Mouse (Mus musculus) kidney, adult 9 months (tissue): ENCODE results near the gene Mrpl42.
"Not testable (repeated sequence)": the region's sequence is repeated elsewhere in the genome, so short reads cannot be mapped to it uniquely, and the experiment has no call there.

ENCODE experiments used
- DNase-seq: peaks from one replicate; pipeline ENCODE4 v3.0.0; 2022

Mrpl42 gene

GRCm38 (mm10) chr10:95501463-95502081 lies at the start of gene Mrpl42:
TSS of gene Mrpl42 (minus strand) at chr10:95501940.
- DNase-seq, result peak; percentile 93

GRCm38 (mm10) chr10:95550506-95550905 lies 48.8 kb upstream of the Mrpl42 start:
- DNase-seq, result no peak

- DNase-seq, result not testable (repeated sequence)
These were observed 47.3 kb upstream of the Mrpl42 start for GRCm38 (mm10) chr10:95549080-95549479.

GRCm38 (mm10) chr10:95548154-95548826 lies 46.5 kb upstream of the Mrpl42 start:
- DNase-seq, result no peak

GRCm38 (mm10) chr10:95546178-95546577 lies 44.4 kb upstream of the Mrpl42 start:
- no peak for DNase-seq

- DNase-seq, result no peak
These were observed 43.3 kb upstream of the Mrpl42 start for GRCm38 (mm10) chr10:95545051-95545450.

GRCm38 (mm10) chr10:95544651-95545050 lies 42.9 kb upstream of the Mrpl42 start:
- no peak for DNase-seq

GRCm38 (mm10) chr10:95544004-95544403 lies 42.3 kb upstream of the Mrpl42 start:
- DNase-seq, result peak; percentile 77

- no peak for DNase-seq
These were observed 41.6 kb upstream of the Mrpl42 start for GRCm38 (mm10) chr10:95543377-95543776.

GRCm38 (mm10) chr10:95542916-95543315 lies 41.2 kb upstream of the Mrpl42 start:
- no peak for DNase-seq

GRCm38 (mm10) chr10:95539841-95540240 lies 38.1 kb upstream of the Mrpl42 start:
- no peak for DNase-seq

GRCm38 (mm10) chr10:95539260-95539659 lies 37.5 kb upstream of the Mrpl42 start:
- no peak for DNase-seq

- no peak for DNase-seq
These were observed 34.4 kb upstream of the Mrpl42 start for GRCm38 (mm10) chr10:95536222-95536541.

- DNase-seq, result no peak
These were observed 33.9 kb upstream of the Mrpl42 start for GRCm38 (mm10) chr10:95535399-95536221.

- DNase-seq, result no peak
These were observed 31.6 kb upstream of the Mrpl42 start for GRCm38 (mm10) chr10:95533382-95533781.

- no peak for DNase-seq
These were observed 31.2 kb upstream of the Mrpl42 start for GRCm38 (mm10) chr10:95532916-95533315.

GRCm38 (mm10) chr10:95530551-95531121 lies 28.9 kb upstream of the Mrpl42 start:
- no peak for DNase-seq

- DNase-seq, result no peak
These were observed 24.9 kb upstream of the Mrpl42 start for GRCm38 (mm10) chr10:95526495-95527122.

GRCm38 (mm10) chr10:95525871-95526270 lies 24.1 kb upstream of the Mrpl42 start:
- no peak for DNase-seq

- DNase-seq, result no peak
These were observed 23.4 kb upstream of the Mrpl42 start for GRCm38 (mm10) chr10:95525037-95525675.

GRCm38 (mm10) chr10:95517656-95518055 lies 15.9 kb upstream of the Mrpl42 start:
- no peak for DNase-seq

- DNase-seq, result peak; percentile 47
These were observed 13.7 kb upstream of the Mrpl42 start for GRCm38 (mm10) chr10:95515293-95515931.
